Mouse (Mus musculus) brain, adult 2 months (tissue): ENCODE measurements around the gene Fzd2.
"Not testable (repeated sequence)": the region's sequence is repeated elsewhere in the genome, so short reads cannot be mapped to it uniquely, and the experiment has no call there.

Experiments
- DNase-seq: peaks from one replicate; pipeline ENCODE4 v3.0.0; 2011; ENCODE audit warnings: low read depth, low spot score

Fzd2 gene

GRCm38 (mm10) chr11:102581281-102582015, 22.7 kb upstream of the Fzd2 start:
- no peak for DNase-seq

GRCm38 (mm10) chr11:102582016-102582610, 22.1 kb upstream of the Fzd2 start:
- no peak for DNase-seq

- DNase-seq = no peak
These were observed 21.5 kb upstream of the Fzd2 start for GRCm38 (mm10) chr11:102582736-102583135.

- no peak for DNase-seq
These were observed 17.6 kb upstream of the Fzd2 start for GRCm38 (mm10) chr11:102586445-102587130.

GRCm38 (mm10) chr11:102587554-102587953, 16.6 kb upstream of the Fzd2 start:
- no peak for DNase-seq

- no peak for DNase-seq
These were observed 8.8 kb upstream of the Fzd2 start for GRCm38 (mm10) chr11:102595341-102595820.

GRCm38 (mm10) chr11:102599912-102600311, 4.3 kb upstream of the Fzd2 start:
- DNase-seq = no peak

- DNase-seq = no peak
These were observed 1.2 kb upstream of the Fzd2 start for GRCm38 (mm10) chr11:102602816-102603495.

- DNase-seq = peak; percentile 18
These were observed 723 bp upstream of the Fzd2 start for GRCm38 (mm10) chr11:102603496-102603850.

GRCm38 (mm10) chr11:102604777-102605552, 769 bp downstream of the Fzd2 start:
- DNase-seq = peak; percentile 61

- no peak for DNase-seq
These were observed 1.6 kb downstream of the Fzd2 start for GRCm38 (mm10) chr11:102605553-102606416.

- DNase-seq = no peak
These were observed 2.6 kb downstream of the Fzd2 start for GRCm38 (mm10) chr11:102606751-102607171.

GRCm38 (mm10) chr11:102607201-102607600, 3.0 kb downstream of the Fzd2 start:
- DNase-seq = not testable (repeated sequence)

- no peak for DNase-seq
These were observed 3.7 kb downstream of the Fzd2 start for GRCm38 (mm10) chr11:102607686-102608548.

GRCm38 (mm10) chr11:102608691-102609090, 4.5 kb downstream of the Fzd2 start:
- DNase-seq = no peak

GRCm38 (mm10) chr11:102609483-102609882, 5.3 kb downstream of the Fzd2 start:
- no peak for DNase-seq

- DNase-seq = no peak
These were observed 6.1 kb downstream of the Fzd2 start for GRCm38 (mm10) chr11:102610260-102610659.

GRCm38 (mm10) chr11:102610675-102611316, 6.6 kb downstream of the Fzd2 start:
- no peak for DNase-seq

- DNase-seq = no peak
These were observed 7.1 kb downstream of the Fzd2 start for GRCm38 (mm10) chr11:102611317-102611705.
